Mouse (Mus musculus): ENCODE measurements around the gene Neurod6. TPM values are rescaled to one million over a fixed set of nuclear protein-coding genes. Genes with fewer than 3 reads are reported as not detected.

Neurod6 gene
- polyA plus RNA-seq (2017; shearing (Covaris generic)) = not detected

GRCm38 (mm10) chr6:55680974-55681373 lies at the start of gene Neurod6:
TSS of gene Neurod6 (minus strand) at chr6:55681263.

Other genes starting within 250 kb of the Neurod6 start
- not detected for gene Adcyap1r1, start 229.3 kb downstream of the Neurod6 start, polyA plus RNA-seq (2017; shearing (Covaris generic))
- not detected for gene Itprid1, start 155.6 kb upstream of the Neurod6 start, polyA plus RNA-seq (2017; shearing (Covaris generic))

All from CD4-positive, CD25-positive, alpha-beta regulatory T cell, adult 9 weeks (primary cell).